Mouse (Mus musculus) heart, adult 11 months (tissue): ENCODE data around the gene Gm20388.
A peak's percentile ranks its signal among the peaks of the same experiment; 100 is the strongest.

Experiments
- DNase-seq: peaks from one replicate; pipeline ENCODE4 v3.0.0; 2022

The Gm20388 gene

DNA sequence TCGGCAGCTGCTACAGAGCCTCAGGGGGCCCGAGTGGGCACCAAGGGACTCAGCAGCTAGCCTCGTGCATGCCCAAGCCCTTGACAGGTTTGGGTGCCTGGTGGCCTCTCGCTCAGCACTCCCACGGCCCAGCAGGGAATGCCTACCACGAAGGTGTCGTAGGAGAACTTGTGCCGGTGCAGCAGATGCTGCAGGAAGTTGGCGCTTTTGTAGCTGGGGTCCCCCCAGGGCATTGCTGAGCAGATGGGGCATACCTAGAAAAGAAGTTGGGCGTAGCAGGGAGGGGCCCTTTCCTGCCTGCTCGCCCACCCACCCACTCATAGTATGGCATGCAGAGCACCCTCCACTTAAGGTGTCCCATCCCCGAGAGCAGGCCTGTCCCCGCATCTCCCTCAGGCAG is 2557.2 kb downstream of the Gm20388 start:
- no peak for DNase-seq

DNA sequence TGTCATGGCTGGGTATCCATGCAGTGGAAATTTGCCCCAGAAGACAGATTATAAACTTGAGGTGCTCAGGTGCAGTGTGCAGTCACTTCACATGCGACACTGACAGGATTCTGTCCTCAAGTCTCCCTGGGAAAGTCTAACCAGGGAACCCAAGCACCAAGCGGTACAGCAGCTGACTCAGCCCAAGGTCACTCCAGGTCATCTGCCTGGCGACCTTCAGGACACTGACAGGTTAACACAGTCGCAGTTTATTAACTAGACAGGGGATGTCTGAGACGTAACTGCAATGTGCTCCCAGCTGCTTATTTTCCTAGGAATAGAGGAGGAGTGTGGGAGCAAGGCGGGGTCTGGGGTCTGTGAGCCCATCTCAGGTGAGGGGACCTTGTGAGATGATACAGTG is 2558.8 kb downstream of the Gm20388 start:
- peak; percentile 87 for DNase-seq

DNA sequence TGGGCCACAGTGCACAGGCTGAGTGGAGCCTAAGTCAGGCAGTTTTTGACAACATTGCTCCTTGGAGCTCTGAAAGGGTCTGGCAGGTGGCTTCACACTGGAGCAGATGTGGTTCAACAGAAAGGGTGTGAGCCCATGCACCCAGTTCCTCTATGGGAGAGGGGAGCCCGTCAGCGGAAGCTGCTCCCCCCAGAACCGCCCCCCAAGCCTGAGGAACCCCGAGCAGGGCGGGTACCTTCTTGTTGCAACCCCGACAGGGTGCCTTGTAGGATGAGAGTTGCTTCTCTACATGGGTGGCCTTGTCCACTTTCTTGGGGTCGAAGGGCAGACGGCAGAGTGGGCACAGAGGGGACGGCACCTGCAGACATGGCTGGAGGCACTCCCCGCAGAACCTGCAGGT is 2559.3 kb downstream of the Gm20388 start:
- no peak for DNase-seq

DNA sequence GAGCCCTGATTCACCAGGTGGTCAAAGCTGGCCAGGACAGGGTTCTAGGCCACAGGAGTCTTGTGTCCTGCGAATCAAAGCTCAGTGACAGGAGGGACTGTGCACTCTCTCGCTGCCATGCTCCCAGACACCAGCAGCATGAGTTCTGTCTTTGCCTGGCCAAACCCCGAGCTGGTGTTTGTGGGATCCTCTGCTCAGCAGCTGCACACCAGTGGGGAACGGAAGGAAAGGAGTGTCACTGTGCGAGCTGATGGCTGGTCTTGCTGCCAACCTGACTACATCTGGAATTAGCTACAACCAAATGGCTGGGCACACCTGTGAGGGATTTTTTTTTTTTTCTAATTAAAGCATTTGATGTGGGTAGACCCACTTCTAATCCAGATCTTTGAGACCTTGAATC is 2560.1 kb downstream of the Gm20388 start:
- DNase-seq: no peak

DNA sequence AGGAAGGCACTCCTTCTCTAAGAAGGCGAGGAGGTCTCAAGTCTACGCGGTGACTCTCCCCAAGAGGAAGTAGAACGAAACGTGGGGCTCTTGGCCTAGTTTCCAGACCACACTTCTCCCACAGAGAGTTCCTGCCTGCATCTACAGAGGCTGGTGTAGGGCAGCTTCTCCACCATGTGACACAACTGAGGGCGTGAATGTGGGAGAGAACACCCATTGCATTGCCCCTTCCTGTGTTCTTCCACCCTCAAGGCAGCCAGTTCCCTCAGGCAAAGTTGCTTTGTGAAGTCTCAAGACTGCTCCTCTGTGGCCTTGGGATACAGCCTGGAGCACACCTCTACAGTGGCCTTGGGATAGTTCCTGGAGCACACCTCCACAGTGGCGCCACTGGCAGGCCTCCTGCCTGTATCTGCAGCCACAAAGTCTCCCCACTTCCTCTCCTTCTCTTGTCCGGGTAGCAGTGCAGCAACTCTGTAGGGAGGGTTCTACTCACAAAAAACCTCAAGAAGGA is 2563.3 kb downstream of the Gm20388 start:
- peak; percentile 95 for DNase-seq

DNA sequence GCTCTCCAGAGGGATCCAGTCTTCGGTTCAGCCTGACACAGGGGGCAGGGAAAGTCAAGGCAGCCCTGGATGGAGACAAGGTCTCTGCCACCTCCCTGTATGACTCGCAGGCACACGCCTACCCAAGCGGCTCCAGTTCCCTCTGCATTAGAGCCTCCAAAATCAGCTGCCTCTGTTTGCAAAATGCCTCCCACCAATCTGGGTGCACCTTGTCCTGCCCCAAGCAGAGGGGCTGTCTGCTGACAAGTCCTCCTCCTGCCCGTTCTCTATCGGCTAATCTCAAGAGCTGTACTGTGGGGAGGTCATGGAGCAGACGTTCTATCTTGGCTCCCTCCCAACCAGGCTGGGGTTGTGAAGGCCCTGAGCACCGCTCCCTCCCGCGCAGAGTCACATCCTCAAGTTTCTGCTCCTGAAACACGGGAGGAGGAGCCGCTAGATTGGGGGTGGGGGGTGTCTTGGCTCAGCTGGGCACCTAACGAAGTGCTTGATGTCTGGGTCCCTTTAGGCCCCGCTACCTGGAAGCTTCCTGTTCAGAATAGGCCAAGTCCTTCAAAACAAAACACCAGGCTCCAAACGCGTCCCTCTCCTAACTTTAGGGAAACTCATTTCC is 2564.4 kb downstream of the Gm20388 start:
- DNase-seq: peak; percentile 97

DNA sequence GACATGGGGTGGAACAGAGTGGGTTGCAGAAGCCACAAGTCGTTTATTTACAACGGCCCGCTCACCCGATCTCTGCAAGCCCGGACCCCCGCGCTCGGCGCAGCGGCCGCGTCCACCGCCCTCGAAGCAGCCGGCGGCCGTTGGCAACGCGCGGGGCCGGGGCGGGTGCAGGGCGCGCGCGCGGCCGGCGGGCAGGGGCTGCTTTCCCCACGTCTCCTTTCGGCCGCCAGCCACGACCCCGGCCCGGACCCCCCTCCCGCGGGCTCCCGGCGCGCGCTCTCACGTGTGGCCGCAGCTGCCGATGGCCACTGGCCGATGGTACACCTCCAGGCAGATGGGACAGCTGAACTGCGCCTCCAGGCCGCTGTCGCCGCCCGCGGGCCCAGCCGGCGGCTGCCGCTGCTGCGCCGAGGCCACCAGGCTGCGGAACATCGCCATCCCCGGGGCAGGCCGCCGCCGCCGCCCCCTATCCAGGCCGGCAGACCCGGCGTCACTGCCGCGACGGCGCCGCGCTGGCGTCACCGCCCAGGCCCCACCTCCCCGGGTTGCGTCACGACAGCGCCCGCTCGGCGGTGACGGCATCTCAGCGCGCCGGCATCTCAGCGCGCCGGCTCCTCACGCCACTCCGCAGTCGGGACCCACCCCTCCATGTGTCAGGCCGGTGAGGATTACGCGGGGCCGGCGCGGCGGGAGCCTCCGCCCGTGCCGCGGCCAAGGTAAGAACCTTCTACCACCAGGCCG is 2565.1 kb downstream of the Gm20388 start, which contains the start of the genes Rnf166 and Ctu2:
Gene Rnf166 (minus strand): TSS at position 485 of the 741 bp plus-strand sequence.
Gene Ctu2 (plus strand): TSS at position 564 of the 741 bp plus-strand sequence.
- peak; percentile 99 for DNase-seq

DNA sequence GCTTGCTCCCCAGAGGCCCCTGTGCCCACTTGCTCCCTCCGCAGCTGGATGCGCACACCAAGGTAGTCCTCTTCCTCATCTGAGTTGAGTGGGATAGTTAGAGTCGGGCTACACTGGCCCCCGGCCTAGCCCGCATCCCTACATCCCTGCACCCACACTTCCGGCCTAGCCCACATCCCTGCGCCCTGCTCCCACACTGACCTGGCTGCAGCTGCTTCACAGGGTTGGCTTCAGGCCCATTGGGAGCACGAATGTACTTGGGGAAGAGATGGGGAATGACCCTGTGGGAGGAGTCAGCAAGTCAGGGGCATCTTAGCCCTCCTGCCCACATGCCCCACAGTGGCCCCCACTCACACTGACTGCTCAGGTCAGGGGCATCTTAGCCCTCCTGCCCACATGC is 2571.8 kb downstream of the Gm20388 start:
- peak; percentile 94 for DNase-seq

DNA sequence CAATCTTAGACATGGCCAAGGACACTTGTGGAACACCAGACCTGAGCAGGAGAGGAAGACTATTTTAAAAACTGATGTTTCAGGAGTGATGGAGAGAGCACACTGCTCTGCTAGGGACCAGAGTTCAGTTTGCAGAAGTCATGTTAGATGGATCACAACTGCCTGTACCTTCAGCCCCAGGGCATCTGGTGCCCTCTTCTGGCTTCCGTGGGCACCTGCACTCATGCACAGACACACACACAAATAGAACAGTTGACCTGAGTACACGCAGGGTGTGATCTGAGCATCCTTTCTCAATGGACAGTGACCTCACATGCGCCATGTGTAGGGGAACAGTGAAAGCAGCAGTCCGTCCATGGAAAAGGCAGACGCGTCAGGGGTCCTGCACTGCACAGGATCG is 2573.2 kb downstream of the Gm20388 start:
- DNase-seq: no peak

DNA sequence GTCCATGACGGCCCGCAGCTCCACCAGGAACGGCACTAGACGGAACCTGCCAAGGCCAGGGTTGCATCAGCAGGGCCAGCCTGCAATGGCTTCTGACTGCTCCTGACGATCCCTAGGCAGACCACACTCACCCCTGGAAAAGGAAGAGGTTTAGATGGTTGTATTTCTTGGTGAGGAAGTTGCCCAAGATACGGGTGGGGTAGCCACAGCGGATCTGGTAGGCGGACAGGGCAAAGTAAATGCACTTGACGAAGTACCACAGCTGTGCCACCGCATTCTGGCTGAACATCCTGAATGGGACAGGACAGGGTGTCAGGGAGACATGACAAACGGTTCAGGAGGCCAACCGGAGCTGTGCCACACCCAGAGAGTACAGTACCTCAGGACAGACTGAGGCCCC is 2574.2 kb downstream of the Gm20388 start:
- DNase-seq: no peak

DNA sequence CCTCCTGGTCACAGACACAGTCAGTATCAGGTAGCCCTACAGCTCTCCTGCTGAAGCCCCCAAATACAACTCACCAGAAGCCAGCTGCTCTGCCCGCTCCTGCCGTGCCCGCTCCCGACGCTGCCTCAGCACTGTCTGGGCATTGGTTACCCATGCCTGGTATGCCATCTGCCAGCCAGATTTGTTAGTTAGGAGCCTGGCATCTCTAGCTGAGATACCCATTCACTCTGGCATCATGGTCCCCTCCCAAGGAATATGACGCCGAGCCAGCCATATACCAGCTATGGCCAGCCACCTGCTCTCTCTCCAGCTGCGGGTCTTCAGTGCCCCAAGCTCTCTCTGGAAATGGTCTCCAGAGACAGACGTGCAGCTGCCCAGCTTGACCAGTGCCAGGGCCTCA is 2577.7 kb downstream of the Gm20388 start:
- DNase-seq: no peak

DNA sequence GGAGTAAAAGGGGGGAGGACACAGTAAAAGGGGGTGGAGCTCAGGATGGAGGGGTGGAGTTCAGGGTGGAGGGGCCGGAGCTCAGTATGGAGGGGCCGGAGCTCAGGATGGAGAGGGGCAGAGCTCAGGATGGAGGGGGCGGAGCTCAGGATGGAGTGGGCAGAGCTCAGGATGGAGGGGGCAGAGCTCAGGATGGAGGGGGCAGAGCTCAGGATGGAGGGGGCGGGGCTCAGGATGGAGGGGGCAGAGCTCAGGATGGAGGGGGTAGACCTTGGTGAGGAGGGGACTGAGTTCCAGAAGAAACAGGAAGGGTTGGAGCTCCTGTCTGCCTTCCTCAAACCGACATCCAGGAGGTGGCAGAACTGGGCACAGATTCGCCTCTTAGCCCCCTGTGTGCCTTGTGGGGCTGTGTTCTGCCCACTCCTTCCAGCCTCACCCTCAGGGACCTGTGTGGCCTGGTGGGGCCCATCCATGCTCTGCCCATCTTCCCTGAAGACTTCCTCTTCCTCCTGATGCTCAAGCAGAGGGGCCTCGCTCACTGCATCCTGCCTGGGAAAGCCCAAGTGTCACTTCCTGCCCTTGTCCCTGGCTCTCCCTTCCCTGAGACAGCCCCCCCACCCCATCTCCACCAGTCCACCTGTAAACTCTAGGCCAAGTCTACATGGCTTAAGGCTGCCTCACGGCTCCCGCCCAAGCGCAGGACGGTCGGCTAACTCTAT is 2586.5 kb downstream of the Gm20388 start:
- no peak for DNase-seq

DNA sequence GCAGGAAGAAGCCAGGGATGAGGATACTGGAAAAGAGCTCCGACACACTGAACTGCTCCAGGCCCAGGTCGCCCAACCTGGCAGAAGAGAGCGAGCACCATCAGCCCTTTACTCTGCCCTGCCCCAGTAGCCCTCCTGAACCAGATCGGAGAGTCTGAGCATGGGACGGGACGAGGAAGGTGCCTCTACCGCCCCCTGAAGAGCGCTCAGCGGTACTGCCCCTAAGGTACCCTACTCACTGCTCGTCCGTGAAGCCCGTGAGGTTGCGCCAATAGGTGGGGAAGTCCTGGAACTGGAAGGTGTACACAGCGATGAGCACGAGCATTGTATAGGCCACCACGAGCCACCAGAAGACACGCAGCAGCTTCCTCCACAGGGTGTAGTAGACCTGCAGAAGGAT is 2587.3 kb downstream of the Gm20388 start:
- no peak for DNase-seq

DNA sequence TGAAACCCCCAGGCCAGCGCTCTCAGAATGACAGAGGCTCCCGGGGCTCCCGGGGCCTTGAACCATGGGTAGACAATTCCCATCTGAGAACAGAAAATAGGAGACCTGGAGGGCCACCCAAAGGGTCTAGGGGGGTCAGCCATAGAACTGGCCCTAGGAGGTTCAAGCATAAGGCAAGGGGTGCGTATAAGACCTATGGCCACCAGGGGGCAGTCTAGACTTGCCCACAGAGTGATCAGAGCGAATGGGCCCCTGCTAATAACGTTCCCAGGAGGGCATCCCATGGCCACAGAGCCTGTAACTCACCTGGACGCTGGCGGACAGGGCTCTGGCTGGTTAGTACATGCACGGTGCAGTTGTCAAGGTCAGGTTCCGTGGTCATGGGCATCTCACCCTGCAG is 2590.2 kb downstream of the Gm20388 start:
- DNase-seq: peak; percentile 98

DNA sequence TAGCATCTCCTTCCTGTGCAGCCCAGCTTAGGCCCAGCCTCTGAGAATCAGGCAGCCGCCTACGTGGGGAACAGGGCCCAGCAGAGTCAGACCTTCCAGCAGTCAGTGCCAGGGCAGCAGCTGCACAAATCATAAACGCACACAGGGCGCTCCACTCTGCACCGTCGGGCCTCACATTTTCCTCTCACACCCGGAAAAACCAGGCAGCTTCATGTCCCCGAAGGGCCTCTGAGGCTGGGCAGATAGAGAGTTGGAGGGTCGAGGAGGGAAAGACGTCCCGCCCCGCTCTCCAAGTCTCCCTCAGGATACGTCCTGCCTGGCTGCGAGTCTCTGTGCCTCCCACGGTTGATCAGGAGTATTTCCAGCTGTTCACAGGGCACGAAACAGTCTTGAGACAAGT is 2600.9 kb downstream of the Gm20388 start:
- peak; percentile 98 for DNase-seq

DNA sequence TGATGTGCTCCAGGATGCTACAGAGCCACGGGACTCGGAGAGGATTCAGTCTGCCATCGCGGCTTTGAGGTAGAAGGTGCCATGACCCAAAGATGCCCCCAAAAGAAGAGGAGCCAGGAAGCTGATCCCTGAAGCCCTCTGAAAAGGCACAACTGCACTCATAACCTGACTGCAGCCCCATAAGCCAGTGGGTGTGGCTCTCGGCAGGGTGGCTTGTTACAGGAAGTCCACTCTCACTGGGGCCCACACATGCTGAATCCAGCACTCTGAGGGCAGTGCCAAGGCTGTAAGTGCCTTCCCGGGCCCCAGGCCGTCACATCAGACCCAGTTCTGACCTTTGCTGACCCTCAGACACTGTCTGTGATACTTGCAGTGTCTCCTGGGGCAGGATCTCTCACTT is 2601.8 kb downstream of the Gm20388 start:
- DNase-seq: peak; percentile 95

DNA sequence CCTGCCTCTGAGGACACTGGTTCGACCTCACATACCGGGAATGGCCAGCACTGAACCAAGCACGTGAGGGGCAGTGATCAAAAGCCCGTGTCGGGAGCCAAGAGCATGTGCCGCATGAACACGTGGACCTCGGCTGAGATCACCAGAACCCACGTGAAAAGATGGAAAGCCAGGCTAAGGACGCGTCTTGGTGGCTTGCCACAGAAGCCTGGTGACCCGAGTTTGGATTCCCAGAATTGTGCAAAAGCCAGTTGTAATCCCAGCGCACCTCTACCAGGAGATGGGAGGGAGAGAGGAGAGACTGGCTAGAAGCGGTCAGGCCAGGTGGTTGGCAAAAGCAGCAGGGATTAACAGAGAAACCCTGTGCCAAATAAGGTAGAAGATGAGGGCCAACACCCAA is 2605.1 kb downstream of the Gm20388 start:
- DNase-seq: peak; percentile 95

DNA sequence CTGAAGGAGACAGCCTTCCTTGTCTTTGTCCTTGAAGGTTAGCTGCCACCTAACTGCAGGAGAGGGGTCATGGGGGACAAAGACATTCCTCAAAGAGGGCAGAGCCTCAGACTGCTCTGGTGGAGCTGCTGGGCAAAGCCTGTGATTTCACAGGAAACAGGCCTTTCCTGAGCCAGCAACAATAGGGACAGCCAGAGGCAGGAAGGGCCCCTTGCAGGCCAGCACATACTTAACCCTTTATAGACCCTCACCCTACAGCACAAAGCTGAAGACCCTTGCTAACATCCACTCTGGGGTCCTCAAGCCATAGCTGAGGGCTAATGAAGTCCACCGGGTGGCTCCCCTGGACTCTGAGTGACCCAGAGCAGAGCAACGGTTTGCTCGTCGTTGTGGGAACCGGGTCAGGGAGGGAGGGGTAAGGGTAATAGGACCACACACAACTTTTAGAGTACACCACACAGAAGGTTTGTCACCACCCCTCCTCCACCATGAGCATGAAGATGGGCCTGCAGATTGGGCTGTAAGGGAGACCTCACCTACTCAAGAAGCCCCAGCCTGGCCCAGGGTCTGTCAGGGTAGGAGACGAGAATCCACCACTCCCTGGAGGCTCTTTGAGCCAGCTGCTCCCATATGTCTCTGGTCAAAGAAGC is 2607.0 kb downstream of the Gm20388 start:
- peak; percentile 99 for DNase-seq

DNA sequence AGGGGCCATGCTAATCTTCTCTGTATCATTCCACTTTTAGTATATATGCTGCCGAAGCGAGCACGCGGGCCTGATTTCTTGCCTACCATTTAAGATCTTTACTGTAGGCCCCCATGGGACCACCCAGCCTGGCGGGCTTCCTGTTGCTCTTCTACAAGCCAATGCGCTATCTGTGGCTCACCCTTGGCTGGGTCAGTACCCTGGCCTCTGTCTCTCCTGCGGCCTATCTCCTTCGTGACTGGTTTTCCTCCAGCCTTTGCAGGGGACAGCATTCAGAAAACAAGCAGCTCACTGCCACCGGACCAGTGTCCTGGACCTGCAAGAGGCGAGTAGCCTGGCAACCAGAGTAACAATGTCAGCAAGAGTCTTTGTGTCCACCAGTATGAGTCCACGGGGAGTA is 2610.0 kb downstream of the Gm20388 start:
- peak; percentile 95 for DNase-seq

DNA sequence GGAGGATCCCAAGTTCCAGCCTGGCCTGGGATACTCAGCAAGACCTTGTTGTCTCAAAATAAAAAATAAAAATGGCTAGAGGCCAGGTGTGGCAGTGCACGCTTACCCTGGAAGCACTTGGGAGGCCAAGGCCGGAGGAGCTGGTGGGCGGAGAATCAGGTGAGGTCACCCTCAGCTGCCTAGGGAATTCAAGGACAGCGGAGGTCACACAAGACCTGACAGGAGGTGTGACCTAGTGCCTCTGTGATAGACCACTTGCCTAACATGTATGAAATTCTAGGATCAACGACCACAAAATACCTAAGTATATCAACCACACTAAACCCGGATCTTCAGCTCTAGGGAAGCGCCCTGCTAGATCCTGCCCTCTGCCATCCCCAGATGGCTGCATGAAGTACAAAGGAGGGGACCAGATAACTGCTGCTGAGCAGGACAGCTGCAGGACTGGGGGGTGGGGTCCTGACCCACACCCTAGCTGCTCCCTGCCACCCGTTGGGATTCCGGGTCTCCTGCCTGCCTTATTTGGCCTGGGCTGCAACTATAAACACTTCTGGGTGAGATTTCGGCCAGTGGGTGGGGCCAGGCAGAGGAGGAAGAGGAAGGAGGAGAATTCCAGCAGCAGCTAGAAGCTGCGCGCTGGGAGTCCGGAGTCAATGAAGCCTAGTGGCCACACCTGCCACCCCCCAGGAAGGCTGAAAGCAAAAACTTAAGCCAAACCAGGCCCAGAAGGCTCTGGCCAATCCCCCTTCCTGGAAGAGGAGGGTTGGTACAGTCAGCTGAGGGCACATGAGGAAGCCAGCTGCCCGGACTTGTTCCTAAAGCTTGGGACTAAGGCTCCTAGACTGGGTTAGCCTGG is 2612.4 kb downstream of the Gm20388 start:
- peak; percentile 99 for DNase-seq

DNA sequence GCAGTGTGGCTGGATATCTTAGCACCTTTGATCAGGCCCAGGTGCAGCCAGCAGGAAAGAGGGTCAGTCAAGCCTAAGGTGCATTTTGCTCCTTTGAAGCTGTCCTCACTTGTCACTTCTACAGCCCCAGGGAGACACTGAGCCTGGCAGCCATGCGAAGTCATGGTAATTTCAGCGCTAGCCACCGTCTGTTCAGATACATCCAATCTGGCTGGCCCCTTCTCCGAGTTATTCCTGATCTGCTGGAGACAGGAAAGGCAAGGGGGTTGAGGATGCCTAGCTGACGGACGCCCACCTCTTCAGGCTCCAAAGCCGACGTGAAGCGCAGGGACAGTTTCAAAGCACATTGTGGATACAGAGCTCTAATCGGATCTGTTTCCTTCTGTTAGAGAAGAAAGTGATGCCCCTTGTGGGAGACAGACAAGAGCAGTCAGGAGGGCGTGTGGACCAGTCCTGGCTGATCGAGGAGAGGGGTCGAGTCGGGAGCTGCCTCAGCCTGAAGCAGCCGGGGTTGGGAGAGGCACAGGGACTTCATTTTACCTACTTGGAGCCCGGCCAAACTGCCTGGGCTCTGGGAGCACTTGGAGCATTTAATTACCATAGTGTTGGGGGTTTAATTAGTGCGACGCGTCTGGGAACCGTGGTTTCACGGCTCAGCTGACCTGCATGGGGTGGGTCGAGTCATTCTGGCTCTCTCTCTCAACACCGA is 2613.2 kb downstream of the Gm20388 start:
- peak; percentile 94 for DNase-seq

DNA sequence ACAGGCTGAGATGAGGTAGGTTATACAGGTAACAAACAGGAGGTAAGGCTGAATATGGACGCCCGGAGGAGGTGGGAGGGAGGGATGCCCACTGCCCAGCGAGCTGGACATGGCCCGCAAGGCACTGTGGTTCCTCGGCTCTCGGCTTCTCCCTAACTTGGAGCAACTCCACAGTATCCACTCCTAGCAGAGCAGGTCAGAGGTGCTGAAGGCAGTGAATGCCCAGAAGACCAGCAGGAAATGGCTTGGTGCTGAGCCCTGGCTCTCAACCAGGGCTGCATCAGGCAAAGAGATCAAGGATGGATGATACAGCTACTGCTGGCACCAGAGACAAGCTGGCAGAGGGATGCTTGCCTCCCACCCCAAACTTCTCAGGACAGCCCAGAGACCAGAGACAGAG is 2613.9 kb downstream of the Gm20388 start:
- DNase-seq: peak; percentile 95
